Comparison of ENCODE assay signal across 24 mouse cellular contexts in the genomic region with DNA sequence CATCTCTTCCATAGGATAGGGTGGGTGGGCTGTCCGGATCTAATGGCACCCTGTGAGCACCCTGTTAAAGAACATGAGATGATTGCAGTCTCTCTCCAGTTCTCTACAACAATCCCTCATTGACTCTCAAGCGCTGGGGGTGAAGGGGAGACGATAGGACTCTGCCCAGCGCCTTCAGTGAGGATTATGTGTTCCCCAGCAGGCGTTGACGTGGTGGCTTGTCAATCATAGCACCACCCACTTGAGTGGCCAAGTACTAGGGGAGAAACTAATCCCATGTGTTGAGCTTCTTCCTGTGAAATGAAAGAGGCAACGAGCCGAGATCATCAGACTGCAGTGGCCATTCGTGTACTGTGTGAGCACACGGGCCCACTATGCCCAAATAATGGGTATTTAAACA. TPM values are rescaled to one million over a fixed set of nuclear protein-coding genes. Genes with fewer than 3 reads are reported as not detected.
DNase-seq lines count a peak whose midpoint lies in the region; ATAC-seq and TF ChIP-seq lines count a peak whose summit lies in the region.
"Had no signal": no experiment of that assay in that cellular context is flagged by ENCODE, and none has a peak within 500 bp of the region (broad histone marks: within the 10 kb centered on the region; RNA-seq: fewer than 3 reads in every experiment).

No protein-coding gene starts in this region.

- H3K4me3 ChIP-seq in heart, embryonic 12.5 days: no peak overlapping the region
- no peak overlapping the region for H3K4me3 ChIP-seq in embryonic fibroblast, embryonic 13.5 days (ENCODE audit: insufficient read depth, low read length)
- no peak overlapping the region for H3K4me3 ChIP-seq in heart, postnatal 0 days (ENCODE audit: low read depth, low read length)
- H3K4me3 ChIP-seq in midbrain, embryonic 11.5 days (ENCODE audit: low read depth, low read length): no peak overlapping the region
- H3K4me3 ChIP-seq: embryonic facial prominence, embryonic 10.5 days; erythroblast, embryonic 14.5 days; forebrain, embryonic 10.5 days; gastrocnemius, adult 2 months; hindbrain, embryonic 13.5 days; intestine, embryonic 15.5 days had no signal

- peaks cover 56% of the 10 kb centered on the region for H3K4me1 ChIP-seq in heart, embryonic 12.5 days (replicated peaks)
- peaks cover 11% of the 10 kb centered on the region for H3K4me1 ChIP-seq in embryonic fibroblast, embryonic 13.5 days (ENCODE audit: control insufficient read depth, insufficient read depth, low read length)
- H3K4me1 ChIP-seq in heart, postnatal 0 days (ENCODE audit: control insufficient read depth, insufficient read depth): peaks cover 59% of the 10 kb centered on the region
- H3K4me1 ChIP-seq in midbrain, embryonic 11.5 days (ENCODE audit: control insufficient read depth, insufficient read depth, low read length): no peaks in the 10 kb centered on the region
- H3K4me1 ChIP-seq: intestine, embryonic 15.5 days had no signal

- H3K36me3 ChIP-seq in heart, embryonic 12.5 days: no peaks in the 10 kb centered on the region
- no peaks in the 10 kb centered on the region for H3K36me3 ChIP-seq in heart, postnatal 0 days (replicated peaks; ENCODE audit: control insufficient read depth, insufficient read depth, low read length)
- H3K36me3 ChIP-seq in midbrain, embryonic 11.5 days (ENCODE audit: control insufficient read depth, insufficient read depth, low read length): no peaks in the 10 kb centered on the region
- H3K36me3 ChIP-seq: embryonic facial prominence, embryonic 10.5 days; forebrain, embryonic 10.5 days; G1E; hindbrain, embryonic 13.5 days; intestine, embryonic 15.5 days had no signal

- TF ChIP-seq POLR2A in embryonic fibroblast, embryonic 13.5 days (IDR thresholded peaks at IDR 0.05; ENCODE audit: low read depth, low read length): no peak

- TF ChIP-seq EP300 in heart, postnatal 0 days (IDR thresholded peaks at IDR 0.05; ENCODE audit: low read depth): peak; percentile 63; the same call in 1 of the 2 replicates

- no peak overlapping the region for H3K9ac ChIP-seq in heart, embryonic 12.5 days
- no peak overlapping the region for H3K9ac ChIP-seq in heart, postnatal 0 days (replicated peaks; ENCODE audit: low read depth, low read length)
- H3K9ac ChIP-seq in midbrain, embryonic 11.5 days (ENCODE audit: low read length): no peak overlapping the region
- H3K9ac ChIP-seq: hindbrain, embryonic 13.5 days; intestine, embryonic 15.5 days had no signal

- peak overlapping the region; percentile 22 for H3K4me2 ChIP-seq in heart, embryonic 12.5 days
- H3K4me2 ChIP-seq in heart, postnatal 0 days (ENCODE audit: low read depth, low read length): no peak overlapping the region
- no peak overlapping the region for H3K4me2 ChIP-seq in midbrain, embryonic 11.5 days
- H3K4me2 ChIP-seq: hindbrain, embryonic 13.5 days; intestine, embryonic 15.5 days had no signal

- DNase-seq in heart, adult 11 months: peak; percentile 94
- no peak for DNase-seq in heart, adult 9 months (ENCODE audit: low spot score in 2 of 2)
- no peak for DNase-seq in heart, postnatal 36 days
- peak; percentile 76 for DNase-seq in heart, postnatal 0 days (ENCODE audit: low spot score)
- no peak for DNase-seq in midbrain, embryonic 11.5 days (ENCODE audit: low spot score, missing footprints)
- DNase-seq: adrenal gland, adult 8-10 months; adrenal gland, postnatal 36 days; B cell, adult 2 months; cerebellum, adult 2 months; cerebellum, postnatal 10 days; gastrocnemius, adult 2 months; gastrocnemius, postnatal 36 days; kidney, adult 18-20 months had no signal

- no peak for TF ChIP-seq CTCF in embryonic fibroblast, embryonic 13.5 days (IDR thresholded peaks at IDR 0.05; ENCODE audit: borderline replicate concordance, insufficient read depth, low read length)
- no peak for TF ChIP-seq CTCF in heart, postnatal 0 days (IDR thresholded peaks at IDR 0.05; ENCODE audit: low read depth)

- ATAC-seq in heart, embryonic 12.5 days (ENCODE audit: insufficient number of reproducible peaks, low FRiP score): 0 out of 2 replicates have a peak, but pooled peaks have one; percentile 34
- peak; percentile 85 for ATAC-seq in heart, postnatal 0 days (ENCODE audit: insufficient read depth, low read depth)
- no peak for ATAC-seq in midbrain, embryonic 11.5 days (ENCODE audit: low FRiP score)
- ATAC-seq: CD4-positive, CD25-positive, alpha-beta regulatory T cell, adult 4 months; forebrain, embryonic 14.5 days; hindbrain, postnatal 0 days; intestine, embryonic 15.5 days had no signal

- 32% methylated on average over 10 of the region's 10 CpGs for WGBS in heart, embryonic 12.5 days
- WGBS in heart, postnatal 0 days: 25% methylated on average over 10 of the region's 10 CpGs
- WGBS in midbrain, embryonic 11.5 days: 69% methylated on average over 10 of the region's 10 CpGs

- intact Hi-C loops in heart, postnatal 36 days (cut with DNase I): no loop called here

- H3K9me3 ChIP-seq in heart, embryonic 12.5 days (replicated peaks): peaks cover 6% of the 10 kb centered on the region; the same call in 1 of the 2 replicates
- no peaks in the 10 kb centered on the region for H3K9me3 ChIP-seq in heart, postnatal 0 days (replicated peaks; ENCODE audit: control insufficient read depth, low read length)
- H3K9me3 ChIP-seq in midbrain, embryonic 11.5 days (ENCODE audit: control insufficient read depth, low read length): no peaks in the 10 kb centered on the region
- H3K9me3 ChIP-seq: embryonic facial prominence, embryonic 10.5 days; hindbrain, embryonic 13.5 days; intestine, embryonic 15.5 days had no signal

- peak overlapping the region; percentile 47; the same call in 1 of the 2 replicates for H3K27ac ChIP-seq in heart, embryonic 12.5 days (ENCODE audit: poor library complexity, severe bottlenecking)
- peak overlapping the region; percentile 30 for H3K27ac ChIP-seq in embryonic fibroblast, embryonic 13.5 days (ENCODE audit: insufficient read depth, low read length)
- peak overlapping the region; percentile 74 for H3K27ac ChIP-seq in heart, postnatal 0 days (ENCODE audit: low read depth)
- no peak overlapping the region for H3K27ac ChIP-seq in midbrain, embryonic 11.5 days (ENCODE audit: low read depth, low read length)
- H3K27ac ChIP-seq: embryonic facial prominence, embryonic 10.5 days; forebrain, embryonic 10.5 days; gastrocnemius, adult 2 months; hindbrain, embryonic 13.5 days; hindbrain, postnatal 0 days; intestine, embryonic 15.5 days had no signal

- H3K27me3 ChIP-seq in heart, embryonic 12.5 days (replicated peaks): no peaks in the 10 kb centered on the region
- H3K27me3 ChIP-seq in heart, postnatal 0 days (ENCODE audit: control insufficient read depth, insufficient read depth, low read length): no peaks in the 10 kb centered on the region
- no peaks in the 10 kb centered on the region for H3K27me3 ChIP-seq in midbrain, embryonic 11.5 days (ENCODE audit: control insufficient read depth, insufficient read depth, low read length)
- H3K27me3 ChIP-seq: hindbrain, embryonic 13.5 days; intestine, embryonic 15.5 days had no signal

RNA-seq across cellular contexts. Expression of a gene that starts 54.7 kb away (rescaled TPM):
- polyA plus RNA-seq in heart, embryonic 12.5 days (2016; fragmentation: Nextera tagmentation; extraction: Ambion mirVana): 50.9 and 52.3 TPM in 2 replicates
- total RNA-seq in heart, postnatal 36 days (2021): 10 to 100 TPM; 32.0 to 35.5 TPM
- polyA plus RNA-seq in embryonic fibroblast, embryonic 13.5 days (2011; ENCODE audit: insufficient read length, low read depth, missing spikeins): 26.3 and 26.8 TPM in 2 replicates
- 14.8 and 32.9 TPM in 2 replicates for total RNA-seq in heart, postnatal 0 days (2014; rRNA removed; ENCODE audit: low replicate concordance)
- polyA plus RNA-seq in heart, postnatal 0 days (2015; fragmentation: Nextera tagmentation; extraction: Ambion mirVana): 70.5 and 73.4 TPM in 2 replicates
- 70.2 and 71.5 TPM in 2 replicates for polyA plus RNA-seq in midbrain, embryonic 11.5 days (2014; fragmentation: Nextera tagmentation; extraction: Ambion mirVana)

Comparison
In these comparisons a context has a peak if more than half of its experiments do, and no peak if none do; other contexts are left out.
1. DNase-seq: peak in heart, adult 11 months (single experiment) and heart, postnatal 0 days (single experiment); none in heart, adult 9 months (0 of 2), heart, postnatal 36 days (0 of 2) and midbrain, embryonic 11.5 days (single experiment).